Mouse (Mus musculus) adrenal gland, postnatal 14 days (tissue): ENCODE measurements around the gene Nfia. TPM values are rescaled to one million over a fixed set of nuclear protein-coding genes. Genes with fewer than 3 reads are reported as not detected.

ENCODE experiments used
- DNase-seq: peaks from one replicate; pipeline ENCODE4 v3.0.0; 2021; ENCODE audit warnings: mixed read lengths
- long read RNA-seq, 2 experiments: library from polyadenylated mRNA; stranded (forward); transcript quantifications; one replicate each; pipeline ENCODE4 v2.0.0; 2021
- total RNA-seq: library from RNA; stranded (reverse); gene quantifications from 2 replicates; pipeline ENCODE4 v1.2.3, GENCODE M21; 2021

The Nfia gene
- total RNA-seq = 201 and 226 TPM in 2 replicates
- long read RNA-seq, experiment 1, full-length matches to known transcripts = 19 of 29 reads
- long read RNA-seq, experiment 1, partial matches to known transcripts = 4 of 29 reads
- long read RNA-seq, experiment 1, other reads (novel, unspliced or antisense) = 6 of 29 reads
- long read RNA-seq, experiment 2, full-length matches to known transcripts = 5 of 14 reads
- long read RNA-seq, experiment 2, partial matches to known transcripts = 0 of 14 reads
- long read RNA-seq, experiment 2, other reads (novel, unspliced or antisense) = 9 of 14 reads

DNA sequence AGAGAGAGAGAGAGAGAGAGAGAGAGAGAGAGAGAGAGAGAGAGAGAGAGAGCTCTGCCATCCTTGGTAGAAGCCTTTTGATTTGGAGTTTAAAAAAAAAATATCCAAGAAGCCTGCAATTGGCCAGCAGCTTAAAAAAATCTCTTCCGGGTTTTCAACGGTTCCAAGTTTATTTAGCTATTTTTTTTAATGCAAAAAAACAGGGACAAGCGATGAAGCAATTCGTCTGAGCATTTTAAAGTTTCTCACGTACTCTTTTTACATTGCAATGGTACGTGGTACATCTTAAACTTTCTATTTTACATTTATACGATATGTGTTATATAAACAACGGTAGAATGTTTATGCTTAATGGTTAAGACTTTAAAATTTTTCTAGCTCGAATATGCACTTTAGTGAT lies at the start of gene Nfia:
Gene Nfia, plus strand, starts transcription at position 94 of the 400 bp plus-strand sequence.
- no peak for DNase-seq

- DNase-seq = no peak
These were observed 49.2 kb upstream of the Nfia start for GRCm38 (mm10) chr4:97723374-97723773.

- DNase-seq = no peak
These were observed 44.0 kb upstream of the Nfia start for GRCm38 (mm10) chr4:97728520-97728919.

- no peak for DNase-seq
These were observed 42.5 kb upstream of the Nfia start for GRCm38 (mm10) chr4:97729999-97730398.

GRCm38 (mm10) chr4:97730416-97730815 lies 42.1 kb upstream of the Nfia start:
- no peak for DNase-seq

- no peak for DNase-seq
These were observed 39.1 kb upstream of the Nfia start for GRCm38 (mm10) chr4:97733392-97733791.

DNA sequence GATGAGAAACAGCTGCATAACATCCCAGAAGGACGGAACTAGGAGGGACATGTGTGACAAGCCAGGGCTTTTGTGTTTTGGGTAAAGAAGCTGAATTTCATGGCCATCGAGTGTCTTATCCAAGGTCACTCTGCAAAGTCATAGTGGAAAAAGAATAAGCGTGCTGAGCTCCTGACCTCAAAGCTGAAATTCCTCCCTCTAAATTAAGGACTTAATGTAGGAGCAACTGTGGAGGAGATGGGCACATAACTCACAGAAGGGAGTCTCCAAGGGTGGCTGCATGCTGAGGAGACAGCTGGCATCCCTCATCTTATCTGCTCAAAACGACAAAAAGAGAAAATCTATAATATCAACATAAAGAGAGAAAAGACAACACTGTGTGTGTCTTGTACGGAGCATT lies 28.6 kb upstream of the Nfia start:
- no peak for DNase-seq

DNA sequence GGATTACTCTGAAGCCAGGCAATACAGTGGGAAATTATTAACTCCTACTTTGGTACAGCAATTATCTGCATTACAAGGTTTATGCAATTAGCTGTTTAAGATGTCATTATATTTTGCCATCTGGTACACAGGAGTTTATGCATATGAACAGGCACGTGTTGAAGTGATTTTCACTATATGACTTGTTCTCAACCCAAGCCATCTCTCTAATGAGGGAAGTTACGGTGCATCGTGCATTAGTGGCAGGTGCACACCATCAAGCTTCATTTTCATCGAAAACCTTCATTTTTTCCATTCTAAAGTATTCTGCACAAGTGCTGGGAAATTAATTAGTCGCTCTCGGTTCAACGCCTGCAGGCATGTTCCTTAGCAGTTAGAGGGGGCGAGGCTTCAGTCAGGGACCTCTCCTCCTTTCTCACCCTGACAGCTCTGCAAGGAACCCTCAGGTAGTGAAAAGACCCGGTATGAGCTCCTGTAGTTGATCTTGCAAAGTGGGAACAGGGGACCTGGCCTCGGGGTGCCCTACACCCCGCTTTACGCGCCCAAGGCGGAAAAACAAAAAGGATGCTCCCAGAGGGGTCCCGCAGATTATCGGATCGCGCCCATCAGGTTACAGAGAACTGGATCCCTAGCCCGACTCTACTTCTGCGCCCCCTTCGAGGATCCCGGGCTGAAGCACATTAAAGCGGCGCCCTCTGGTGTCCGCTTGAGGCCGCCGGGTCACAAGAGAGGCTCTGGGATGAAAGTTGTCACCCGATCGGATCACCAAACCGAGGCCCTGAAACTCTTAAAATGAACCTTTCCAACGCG lies 27.0 kb upstream of the Nfia start:
- DNase-seq = peak; percentile 88

DNA sequence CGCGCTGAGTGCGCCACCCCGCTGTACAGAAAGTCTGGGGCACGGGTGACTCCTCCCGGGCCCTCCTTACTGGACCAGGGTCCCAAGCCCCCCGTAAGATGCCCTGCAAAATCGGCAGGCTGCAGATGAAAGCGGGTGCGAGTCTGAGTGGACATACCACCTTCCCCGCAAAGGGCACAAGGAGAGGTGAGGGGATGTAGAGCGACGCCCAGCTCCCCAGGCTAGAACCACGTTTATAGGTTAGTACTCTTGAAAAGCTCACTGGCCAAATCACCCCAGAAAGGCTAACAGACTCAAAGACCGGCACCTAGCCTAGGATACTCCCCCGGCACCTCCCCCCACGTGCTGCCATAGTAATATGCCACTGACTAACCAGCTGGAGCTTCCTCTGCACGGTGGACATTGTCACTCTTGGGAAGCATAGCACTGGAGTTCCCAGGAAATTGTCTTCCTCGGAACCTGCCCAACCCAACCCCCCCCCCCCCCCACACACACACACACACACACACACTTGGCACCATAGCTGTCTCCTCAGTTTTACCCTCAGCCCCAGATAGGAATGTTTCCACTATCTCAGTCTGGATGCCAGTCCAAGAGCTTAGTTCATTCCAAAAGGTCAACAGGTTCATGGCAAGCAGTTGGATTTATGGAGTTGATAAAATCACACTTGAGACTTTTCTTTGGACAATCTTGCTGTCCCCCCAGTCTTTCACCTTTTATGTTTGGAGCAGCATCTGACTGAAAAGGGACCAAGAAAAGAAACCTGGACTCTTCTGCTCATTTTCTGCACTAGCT lies 26.2 kb upstream of the Nfia start:
- DNase-seq = peak; percentile 38

GRCm38 (mm10) chr4:97750401-97750800 lies 22.1 kb upstream of the Nfia start:
- no peak for DNase-seq

- peak; percentile 97 for DNase-seq
These were observed 21.5 kb upstream of the Nfia start for GRCm38 (mm10) chr4:97751030-97751482.

GRCm38 (mm10) chr4:97751483-97752251 lies 20.9 kb upstream of the Nfia start:
- peak; percentile 90 for DNase-seq

GRCm38 (mm10) chr4:97752276-97753010 lies 20.1 kb upstream of the Nfia start:
- peak; percentile 7 for DNase-seq

DNA sequence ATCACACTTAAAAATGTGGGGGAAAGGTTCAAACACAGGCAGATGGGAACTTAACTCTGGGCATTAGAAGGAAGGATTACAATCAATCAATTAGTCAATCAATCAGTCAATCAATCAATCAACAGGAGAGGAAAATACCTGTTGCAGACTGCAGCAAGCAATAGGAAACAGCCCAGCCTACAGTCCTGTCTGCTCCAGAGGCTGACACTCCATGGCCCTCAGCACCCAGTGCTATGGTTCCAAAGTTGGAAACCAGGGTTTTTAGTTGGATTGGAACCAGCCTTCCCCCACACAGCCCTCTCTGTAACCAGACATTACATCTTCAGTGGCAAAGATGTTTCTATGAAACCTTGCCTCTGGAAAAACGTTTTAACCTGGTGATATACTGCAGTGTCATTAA lies 19.0 kb upstream of the Nfia start:
- peak; percentile 3 for DNase-seq

DNA sequence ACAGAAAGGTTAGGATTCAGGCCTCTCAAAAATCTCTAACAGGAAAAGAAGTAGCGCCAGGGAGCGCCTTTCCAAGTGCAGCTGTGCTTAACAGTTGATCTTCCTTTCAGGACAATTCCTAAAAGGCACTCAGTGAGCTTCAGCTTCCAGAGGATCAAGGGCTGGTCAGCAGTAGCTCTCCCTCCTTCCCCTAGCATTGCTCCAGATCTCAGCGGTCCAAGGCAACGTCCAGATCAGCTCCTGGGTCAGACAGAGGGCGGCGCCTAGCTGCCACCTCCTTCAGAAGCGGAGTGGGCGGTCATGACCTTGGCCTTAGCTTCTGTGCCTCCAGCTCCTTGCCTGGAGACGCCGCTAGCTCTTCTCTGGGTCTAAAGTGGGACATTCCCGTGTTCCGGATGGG lies 18.3 kb upstream of the Nfia start:
- peak; percentile 89 for DNase-seq

- peak; percentile 86 for DNase-seq
These were observed 15.1 kb upstream of the Nfia start for GRCm38 (mm10) chr4:97757207-97757977.

GRCm38 (mm10) chr4:97757978-97758461 lies 14.5 kb upstream of the Nfia start:
- peak; percentile 64 for DNase-seq

DNA sequence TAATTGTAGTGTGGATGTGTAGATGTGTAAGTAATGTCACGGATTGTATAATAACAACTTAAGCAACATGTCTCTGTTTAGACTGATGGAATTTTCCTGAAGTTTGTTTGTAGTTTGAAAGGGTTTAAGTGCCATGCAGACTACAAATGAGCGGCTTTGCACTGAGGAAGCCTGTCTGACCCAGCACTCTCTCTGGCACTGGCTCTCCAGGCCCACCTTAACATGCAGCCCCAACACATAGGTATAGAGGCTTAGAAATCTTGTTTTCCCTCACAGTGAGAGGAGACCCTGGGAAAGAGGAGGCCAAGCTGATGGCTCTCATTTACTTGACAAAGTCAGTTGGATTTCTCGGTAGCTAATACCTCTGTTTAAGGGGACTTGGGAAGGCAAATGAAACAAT lies 13.9 kb upstream of the Nfia start:
- DNase-seq = no peak

- no peak for DNase-seq
These were observed 7.9 kb upstream of the Nfia start for GRCm38 (mm10) chr4:97764616-97765015.

GRCm38 (mm10) chr4:97765341-97766020 lies 7.1 kb upstream of the Nfia start:
- peak; percentile 34 for DNase-seq
